Mouse (Mus musculus): ENCODE data around the gene Sugp1.

DNA sequence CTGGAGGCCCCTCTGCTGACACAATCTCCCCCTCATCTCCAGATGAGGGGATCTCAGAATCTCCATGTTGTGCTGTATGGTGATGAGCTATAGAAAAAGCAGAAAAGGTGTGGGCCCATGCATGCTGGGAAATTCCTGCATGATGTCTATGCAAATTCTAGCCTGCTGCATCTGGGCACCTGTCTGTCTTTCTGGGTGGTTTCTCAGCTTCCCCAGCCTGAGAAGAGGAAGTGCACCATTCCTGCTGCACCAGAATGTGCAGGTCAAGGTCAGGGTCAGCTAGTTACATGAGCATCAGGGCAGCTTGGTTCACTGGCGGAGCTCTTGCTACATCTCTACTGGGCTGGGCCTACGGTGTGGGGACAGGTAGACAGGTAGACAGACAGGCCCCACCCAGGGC is 67.8 kb downstream of the Sugp1 start:
- TF ChIP-seq POLR2A (IDR thresholded peaks at IDR 0.05; ENCODE audit: insufficient read length, low read depth) (no peak), MYOG (IDR thresholded peaks at IDR 0.05; ENCODE audit: control insufficient read depth in 1 of 3, insufficient read depth in 1 of 3, insufficient read length in 2 of 3, low read depth in 2 of 3) (no peak), CEBPB (IDR thresholded peaks at IDR 0.05; ENCODE audit: insufficient read depth, poor library complexity, severe bottlenecking) (no peak), TCF12 (IDR thresholded peaks at IDR 0.05; ENCODE audit: insufficient read depth, poor library complexity, severe bottlenecking) (no peak), USF1 (IDR thresholded peaks at IDR 0.05; ENCODE audit: low read depth) (no peak), E2F4 (IDR thresholded peaks at IDR 0.05; ENCODE audit: insufficient read depth) (no peak), MAX (IDR thresholded peaks at IDR 0.05; ENCODE audit: low read depth) (no peak), POLR2AphosphoS2 (IDR thresholded peaks at IDR 0.05; ENCODE audit: insufficient read length, low read depth) (no peak), MYOD1 (IDR thresholded peaks at IDR 0.05; ENCODE audit: control insufficient read depth in 1 of 3, insufficient read length in 2 of 3, low read depth in 2 of 3) (no peak), REST (IDR thresholded peaks at IDR 0.05; ENCODE audit: insufficient read depth, insufficient read length) (no peak)
